Mouse (Mus musculus): ENCODE results near the gene Col4a3.
A peak's percentile ranks its signal among the peaks of the same experiment; 100 is the strongest.

Col4a3 gene

DNA sequence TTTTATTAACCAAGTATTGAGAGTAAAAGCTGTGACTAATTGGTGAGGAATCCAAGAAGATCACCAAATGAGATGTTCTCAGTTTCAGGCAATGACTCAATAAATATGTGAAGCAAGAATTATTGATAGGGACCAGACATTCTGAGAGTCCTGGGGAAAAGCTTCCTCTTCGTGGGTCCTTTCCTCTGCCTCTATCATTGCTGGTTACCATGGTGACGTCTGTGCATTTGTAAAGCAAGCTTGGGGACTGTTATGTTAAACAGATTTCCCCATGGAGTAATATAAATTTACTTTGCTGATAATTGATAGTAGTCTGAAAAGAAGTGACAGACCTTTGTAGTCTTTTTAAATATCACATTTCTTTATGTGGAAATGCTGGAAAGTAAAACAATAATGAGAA, 76.8 kb downstream of the Col4a3 start:
- DNase-seq (ENCODE audit: low read depth, low spot score) = no peak

DNA sequence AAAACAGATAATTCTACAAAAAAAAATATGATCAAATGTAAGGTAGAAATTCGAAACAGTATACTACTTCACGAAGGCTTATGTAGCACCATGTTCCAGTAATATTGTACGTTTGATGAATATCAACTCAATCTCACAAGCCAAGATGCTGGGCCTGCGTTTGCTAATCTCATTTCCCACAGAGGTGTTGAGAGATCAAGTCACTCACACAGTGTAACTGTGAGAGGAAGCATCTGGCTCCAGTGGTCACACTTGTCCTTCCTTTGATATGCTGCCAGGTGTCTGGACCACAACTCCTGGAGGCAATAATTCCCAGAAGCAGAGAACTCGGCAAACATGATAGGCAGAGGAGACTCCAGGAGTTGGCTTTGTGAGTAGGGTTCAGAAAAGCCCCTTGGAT, 99.6 kb downstream of the Col4a3 start:
- DNase-seq (ENCODE audit: low read depth, low spot score) = no peak

DNA sequence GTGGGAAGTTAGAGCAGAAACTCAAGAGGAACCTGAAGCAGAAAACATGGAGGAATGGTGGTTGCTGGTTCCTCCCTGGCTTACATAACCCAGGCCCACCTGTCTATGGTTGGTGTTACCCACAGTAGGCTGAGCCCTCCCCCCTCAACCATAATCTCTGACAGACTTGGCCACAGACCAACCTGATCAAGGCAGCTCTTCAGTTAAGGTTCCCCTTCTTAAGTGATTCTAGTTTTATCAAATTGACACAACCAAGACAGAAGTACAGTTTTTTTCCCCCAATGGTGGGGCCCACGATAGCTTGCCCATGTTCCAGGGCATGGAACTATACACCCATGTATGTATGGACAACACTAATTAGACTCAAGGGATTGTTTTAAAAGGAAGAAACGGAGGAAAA, 100.1 kb downstream of the Col4a3 start:
- DNase-seq (ENCODE audit: low read depth, low spot score) = no peak

DNA sequence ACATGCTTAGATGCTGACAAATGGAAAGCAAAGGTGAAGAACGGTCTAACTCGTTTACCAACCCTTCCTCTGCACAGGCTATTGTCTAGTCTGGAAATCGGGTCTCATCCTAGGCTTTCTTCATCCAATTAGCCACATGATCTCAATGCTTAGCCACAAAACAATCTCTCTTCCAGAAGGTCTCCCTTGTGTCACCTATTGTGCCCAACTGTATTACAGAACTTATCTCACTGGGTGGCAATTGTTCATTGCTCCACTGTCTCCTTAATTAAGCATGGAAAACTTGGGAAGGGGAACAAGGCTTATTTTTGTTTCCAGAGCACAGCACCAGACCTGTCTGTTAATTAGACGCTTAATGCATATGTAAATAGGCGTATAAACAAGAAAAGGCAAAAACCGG, 101.2 kb downstream of the Col4a3 start:
- no peak for DNase-seq (ENCODE audit: low read depth, low spot score)

DNA sequence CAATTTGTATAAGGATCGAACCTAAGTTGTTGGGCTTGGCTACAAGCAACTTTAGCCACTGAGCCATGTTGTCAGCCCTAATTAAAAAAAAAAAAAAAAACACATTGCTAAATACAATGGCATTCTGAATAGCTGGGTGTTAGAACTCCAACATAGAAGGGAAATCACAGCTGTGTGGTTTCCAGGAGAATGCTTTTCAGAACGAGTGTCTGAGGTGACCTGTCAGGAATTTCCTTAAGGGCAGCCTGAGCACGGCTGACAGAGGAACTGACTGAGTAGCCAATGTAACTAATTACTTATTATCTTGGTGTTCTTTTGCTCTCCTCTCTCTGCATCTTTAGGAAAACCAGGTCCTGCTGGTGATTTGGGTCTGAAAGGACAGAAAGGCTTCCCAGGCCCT, 109.2 kb downstream of the Col4a3 start:
- DNase-seq (ENCODE audit: low read depth, low spot score) = no peak

DNA sequence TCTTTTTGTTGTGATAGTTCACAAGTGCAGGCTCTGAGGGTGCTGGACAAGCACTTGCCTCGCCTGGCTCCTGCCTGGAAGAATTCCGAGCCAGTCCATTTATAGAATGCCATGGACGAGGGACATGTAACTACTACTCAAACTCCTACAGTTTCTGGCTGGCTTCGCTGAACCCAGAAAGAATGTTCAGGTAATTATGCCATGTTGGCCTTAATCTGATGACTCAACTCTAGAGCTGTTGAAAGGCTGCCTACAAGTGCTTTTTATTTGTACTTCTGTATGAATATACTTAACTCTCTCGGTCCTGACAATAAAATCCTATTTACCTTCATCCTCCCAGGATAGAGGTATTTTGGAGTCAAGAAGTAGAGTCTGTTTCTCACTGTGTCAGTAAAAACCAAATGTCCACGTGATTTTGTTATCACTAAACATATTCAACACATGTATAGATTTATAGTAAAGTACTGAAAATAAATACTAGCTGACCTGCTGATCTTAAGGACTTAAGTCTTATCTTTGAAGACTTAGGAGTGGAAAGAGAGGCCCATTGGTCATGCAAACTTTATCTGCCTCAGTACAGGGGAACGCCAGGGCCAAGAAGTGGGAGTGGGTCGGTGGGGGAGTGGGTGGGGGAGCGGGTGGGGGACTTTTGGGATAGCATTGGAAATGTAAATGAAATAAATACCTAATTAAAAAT, 131.2 kb downstream of the Col4a3 start:
- DNase-seq (ENCODE audit: low read depth, low spot score) = no peak

DNA sequence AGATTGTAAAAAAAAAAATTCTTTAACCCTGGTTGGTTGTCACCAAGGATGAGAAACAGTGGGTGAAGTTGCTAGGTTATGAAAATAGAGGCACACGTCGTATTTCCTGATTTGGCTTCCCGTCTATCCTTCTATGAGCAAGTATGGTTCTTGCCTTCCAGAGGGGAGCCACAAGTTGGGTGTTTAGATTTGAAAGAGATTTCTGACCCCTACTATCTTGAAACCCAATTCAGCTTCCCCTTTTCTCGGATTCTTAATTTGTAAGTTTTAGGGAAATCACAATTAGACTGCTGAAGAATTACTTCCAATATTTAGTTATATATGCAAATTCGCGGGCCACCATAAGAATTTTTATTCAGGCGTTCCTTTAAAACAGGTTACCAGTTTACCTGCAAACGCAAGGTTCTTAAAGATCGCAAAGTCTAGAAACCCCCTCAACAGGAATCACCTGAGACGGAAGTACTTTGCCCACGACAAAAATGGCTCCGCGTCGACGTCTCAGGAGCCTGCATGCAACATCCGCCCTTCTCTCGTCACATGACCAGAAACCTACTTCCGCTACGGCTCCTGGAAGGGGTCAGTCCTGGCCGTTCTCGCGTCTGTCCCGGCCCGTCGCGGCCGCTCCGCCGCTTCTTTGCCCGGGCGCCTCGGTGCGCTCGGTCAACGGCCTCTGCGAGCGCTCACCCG, 137.8 kb downstream of the Col4a3 start, which contains the start of gene Mff:
TSS of gene Mff (plus strand) at position 552 of the 687 bp plus-strand sequence.
- peak; percentile 96 for DNase-seq (ENCODE audit: low read depth, low spot score)

DNA sequence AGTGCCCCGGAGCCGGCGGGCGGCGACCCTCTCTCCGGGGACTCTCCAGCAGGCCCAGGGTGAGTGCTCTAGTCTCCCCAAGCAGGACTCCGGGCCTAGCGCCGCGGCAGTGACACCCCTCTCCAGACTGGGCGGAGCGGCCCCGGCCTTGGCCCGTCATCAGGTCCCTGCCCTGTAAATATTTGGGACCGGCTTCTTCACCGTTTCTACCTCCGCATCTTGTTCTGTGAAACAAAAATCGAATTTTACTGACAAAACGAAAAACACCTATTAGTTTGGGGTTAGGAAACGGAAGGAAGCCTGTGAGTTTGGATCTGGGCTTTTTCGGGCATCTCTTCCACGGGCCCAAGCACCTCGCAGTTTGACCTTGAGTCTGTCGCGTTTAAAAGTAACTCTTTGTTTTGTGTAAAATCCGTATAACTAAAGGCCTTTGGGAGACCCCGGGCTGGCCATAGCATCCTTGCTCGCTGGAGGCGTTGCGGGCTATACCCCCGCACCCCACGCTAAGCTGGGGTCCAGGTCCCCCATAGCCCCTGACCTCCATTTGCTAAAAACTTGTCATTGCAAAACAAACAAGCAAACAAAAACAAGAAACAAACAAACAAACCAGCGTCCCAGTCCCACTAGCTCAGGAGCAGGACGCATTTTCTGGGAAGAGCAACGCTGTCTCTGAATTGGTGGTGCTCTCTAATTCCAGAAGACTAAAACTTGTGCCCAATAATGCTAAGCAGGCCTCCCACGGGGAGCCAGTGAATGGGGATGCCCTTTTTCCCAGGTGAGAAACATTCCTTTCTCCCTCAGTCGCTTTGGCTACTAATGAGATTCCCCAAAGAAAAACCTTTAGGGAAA, 138.5 kb downstream of the Col4a3 start:
- peak; percentile 36 for DNase-seq (ENCODE audit: low read depth, low spot score)

DNA sequence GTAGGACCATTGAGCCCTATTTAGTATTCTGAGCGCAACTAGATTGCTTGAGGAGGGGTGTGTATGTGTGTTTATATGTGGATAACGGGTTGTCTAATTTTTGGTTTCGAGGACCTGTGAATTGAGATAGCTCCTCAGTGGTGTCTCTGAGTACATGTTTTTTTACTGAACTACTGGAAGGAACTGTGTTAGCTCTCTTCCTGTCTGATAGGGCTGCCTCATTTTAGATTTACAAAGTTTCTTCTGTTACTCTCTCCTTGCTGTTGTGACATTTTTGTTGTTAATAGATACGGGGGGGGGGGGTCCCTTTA, 139.1 kb downstream of the Col4a3 start:
- no peak for DNase-seq (ENCODE audit: low read depth, low spot score)

DNA sequence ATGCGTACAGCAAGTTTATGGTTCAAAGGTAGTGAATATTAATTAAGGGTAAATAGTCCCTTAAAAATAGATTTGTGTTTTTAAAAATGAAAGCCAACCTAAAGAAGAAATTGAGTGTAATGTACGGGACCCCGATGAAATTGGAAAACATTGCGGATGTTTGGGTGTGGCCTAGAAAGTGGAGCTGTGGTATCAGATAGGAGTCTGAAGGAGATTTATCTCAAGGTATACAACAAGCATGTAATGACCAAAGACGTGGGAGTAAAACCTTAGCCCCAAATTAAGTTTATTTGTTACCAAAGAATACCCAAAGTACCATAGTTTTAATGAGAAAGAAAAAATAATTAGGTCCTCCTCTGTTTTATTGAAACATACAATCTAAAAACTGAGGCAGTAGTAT, 139.8 kb downstream of the Col4a3 start:
- DNase-seq (ENCODE audit: low read depth, low spot score) = no peak

DNA sequence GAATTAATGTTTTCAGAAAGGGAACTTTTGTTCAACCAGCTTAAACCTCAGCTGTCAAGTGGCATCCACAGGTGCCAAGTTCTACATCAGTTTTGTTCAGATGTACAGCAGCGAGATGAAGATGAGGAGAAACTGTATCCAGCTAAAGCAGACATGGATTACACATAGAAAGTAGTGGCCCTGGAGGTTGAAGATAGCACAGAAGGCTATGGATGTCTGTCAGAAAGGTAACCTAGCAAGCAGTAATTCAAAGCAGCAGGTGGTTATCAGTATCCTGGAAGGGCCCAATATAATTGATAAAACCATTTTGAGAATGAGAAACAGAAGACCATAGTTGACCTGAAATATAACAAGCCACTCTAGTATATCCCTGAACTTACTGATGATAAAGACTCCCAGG, 146.6 kb downstream of the Col4a3 start:
- no peak for DNase-seq (ENCODE audit: low read depth, low spot score)

DNA sequence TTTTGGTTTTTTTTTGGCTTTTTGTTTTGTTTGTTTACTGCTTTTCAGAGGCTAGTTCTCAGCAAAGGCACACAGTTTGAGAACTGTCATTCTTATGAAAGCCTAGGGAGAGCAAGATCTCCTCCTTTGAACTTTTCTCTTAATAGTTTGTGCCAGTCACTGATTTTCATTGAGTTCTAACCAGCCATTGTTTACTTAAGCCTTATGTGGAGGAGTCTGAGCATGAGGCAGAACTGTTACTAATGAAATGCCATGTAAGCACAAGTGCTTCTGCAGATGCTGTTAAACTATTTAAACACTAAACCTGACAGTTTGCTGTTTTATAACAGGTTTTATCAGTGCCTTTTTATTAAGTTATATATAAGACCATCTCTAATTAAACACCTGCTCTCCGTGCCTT, 151.3 kb downstream of the Col4a3 start:
- no peak for DNase-seq (ENCODE audit: low read depth, low spot score)

DNA sequence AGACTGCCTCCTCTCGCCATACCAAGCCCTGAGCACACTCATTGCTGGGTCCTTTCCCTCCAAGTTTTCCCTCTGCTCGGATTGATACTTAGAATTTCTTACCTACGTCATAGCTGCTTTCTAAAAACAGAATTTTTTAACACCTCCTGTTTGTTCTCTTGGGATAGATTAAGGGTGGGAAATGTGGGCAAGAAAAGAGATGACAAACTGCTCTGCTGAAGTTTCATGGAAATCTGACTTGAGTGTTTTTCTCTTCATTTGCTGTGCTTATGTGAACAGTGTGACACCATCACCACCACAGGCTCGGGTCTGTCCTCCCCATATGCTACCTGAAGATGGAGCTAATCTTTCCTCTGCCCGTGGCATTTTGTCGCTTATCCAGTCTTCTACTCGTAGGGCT, 154.8 kb downstream of the Col4a3 start:
- DNase-seq (ENCODE audit: low read depth, low spot score) = no peak

DNA sequence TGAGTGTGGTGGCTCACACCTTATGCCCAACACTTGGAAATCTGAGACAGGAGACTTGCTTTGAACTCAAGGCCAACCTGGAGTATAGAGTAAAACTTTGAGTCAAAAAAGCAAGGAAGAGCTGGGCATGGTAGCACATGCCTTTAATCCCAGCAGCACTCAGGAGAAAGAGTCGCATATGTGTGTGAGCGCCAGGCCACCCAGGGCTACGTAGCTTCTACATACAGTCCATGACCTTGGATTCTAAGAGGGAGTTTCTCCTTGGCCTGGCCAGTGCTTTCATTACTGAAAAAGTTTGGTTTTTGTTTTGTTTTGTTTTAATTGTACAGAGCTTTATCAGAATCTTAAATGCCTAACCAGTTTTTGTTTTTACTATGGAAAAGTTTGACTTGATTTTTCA, 157.2 kb downstream of the Col4a3 start:
- peak; percentile 12 for DNase-seq (ENCODE audit: low read depth, low spot score)

DNA sequence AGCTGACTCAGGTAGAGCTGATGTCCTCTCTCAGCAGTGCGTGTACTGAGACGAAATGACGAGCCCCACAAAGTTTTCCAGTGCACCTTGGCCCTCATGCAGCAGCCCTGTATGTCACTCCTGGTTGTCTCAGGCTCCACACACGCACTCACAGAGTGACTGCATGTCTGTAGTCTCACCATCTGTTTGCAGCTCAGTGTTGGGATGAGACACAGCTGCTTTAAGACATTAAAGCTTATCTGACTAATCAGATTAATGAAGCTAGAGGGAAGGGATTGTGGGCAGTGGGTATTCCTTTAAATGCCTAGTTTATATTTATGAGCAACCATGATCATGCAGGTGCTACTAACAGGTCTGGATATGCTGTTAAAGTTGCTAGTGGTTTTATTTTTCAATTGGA, 159.7 kb downstream of the Col4a3 start:
- no peak for DNase-seq (ENCODE audit: low read depth, low spot score)

DNA sequence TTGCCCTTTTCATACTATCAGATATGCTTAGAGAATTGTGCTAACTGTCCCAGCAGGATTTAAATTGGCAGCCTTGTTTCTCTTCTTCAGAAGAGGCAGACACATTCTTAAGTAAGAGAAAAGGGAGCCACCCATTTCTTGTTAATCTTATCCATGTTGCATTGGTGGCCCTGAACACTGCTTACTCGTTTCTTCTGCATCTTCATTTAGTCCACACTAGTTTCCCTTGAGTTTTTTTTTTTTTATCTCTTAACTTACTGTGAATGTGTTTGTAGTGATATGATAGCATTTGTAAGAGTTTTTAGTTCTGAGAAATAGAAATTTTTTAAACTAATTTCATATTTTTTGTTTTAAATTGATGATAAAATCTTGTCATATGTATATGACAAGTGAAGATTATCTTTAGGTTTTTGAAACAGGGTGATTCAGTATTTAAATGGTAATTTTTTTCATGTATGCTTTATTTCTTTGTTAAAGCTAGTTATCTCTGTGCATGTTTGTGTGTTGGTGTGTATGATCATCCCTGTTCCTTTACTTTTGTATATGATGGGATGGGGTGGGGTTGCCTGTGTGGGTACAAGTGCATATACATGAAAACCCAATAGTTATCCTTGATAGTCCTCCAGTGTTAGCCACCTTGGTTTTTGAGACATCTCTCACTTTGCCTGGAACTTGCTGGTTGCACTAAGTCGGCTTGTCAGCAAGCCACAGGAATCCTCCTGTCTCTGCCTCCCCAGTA, 161.2 kb downstream of the Col4a3 start:
- no peak for DNase-seq (ENCODE audit: low read depth, low spot score)

DNA sequence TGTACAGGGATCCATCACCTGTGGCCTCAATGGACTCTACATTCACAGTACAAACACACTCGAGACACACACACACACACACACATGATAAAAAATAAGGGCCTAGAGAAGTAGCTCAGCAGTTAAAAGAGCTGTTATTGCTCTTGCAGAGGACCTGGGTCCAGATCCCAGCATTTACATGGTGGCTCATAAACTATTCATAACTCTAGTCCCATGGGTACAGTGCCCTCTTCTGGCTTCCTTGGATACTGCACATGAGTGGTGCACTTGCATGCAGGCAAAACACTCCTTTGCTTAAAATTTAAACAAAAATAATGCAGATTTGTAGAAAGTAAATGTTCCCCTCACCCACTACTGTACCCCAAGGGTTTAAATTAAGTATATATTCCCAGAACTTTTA, 172.8 kb downstream of the Col4a3 start:
- peak; percentile 61 for DNase-seq (ENCODE audit: low read depth, low spot score)

DNA sequence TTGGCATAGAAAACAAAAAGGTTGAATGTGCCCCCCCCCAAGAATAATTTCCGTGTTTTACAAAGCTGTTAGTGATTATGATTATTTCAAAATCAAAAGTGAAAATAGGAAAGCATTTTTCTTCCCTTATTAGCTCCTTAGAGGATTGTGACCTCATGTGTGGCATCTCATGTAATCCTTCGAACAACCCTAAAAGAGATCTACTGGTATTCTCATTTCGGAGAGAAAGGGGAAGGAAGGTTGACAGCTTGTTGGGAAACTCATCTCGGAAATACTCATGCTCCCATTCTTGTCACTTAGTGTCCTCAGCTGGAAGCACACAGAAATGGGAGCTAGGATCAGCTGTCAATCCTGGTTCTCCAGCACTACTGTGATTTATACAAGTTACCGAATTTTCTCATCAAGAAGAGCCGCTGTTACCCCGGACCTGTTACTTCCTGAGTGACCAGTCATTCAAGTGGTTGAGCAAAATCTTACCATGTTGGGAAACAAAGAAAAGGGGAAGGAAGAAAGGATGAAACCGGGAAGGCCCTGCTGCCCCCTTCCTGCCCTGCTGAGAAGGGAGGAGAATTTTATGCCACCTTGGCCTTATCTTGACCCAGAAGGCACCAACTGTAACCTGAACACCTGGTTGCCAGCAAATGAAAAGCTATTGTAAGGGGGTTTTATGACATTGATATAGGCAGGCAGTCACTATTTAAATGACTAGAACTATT, 174.9 kb downstream of the Col4a3 start:
- no peak for DNase-seq (ENCODE audit: low read depth, low spot score)

DNA sequence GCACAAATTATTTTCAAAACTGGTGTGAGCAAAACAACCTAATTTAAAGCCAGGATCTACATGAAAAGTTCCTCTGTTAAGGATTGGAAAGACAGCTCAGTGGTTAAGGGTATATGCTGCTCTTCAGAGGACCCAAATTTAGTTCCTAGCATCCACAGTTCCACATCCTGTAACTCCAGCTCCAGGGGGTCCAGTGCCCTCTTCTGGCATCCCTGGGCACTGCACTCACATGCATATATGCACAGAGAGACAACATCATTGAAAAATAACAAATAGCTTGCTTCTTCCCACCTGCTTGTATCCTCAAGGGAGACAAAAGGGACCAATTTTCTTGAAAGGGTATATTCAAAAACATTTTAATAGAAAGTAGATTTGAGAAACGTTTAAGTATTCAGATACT, 175.6 kb downstream of the Col4a3 start:
- DNase-seq (ENCODE audit: low read depth, low spot score) = peak; percentile 52

DNA sequence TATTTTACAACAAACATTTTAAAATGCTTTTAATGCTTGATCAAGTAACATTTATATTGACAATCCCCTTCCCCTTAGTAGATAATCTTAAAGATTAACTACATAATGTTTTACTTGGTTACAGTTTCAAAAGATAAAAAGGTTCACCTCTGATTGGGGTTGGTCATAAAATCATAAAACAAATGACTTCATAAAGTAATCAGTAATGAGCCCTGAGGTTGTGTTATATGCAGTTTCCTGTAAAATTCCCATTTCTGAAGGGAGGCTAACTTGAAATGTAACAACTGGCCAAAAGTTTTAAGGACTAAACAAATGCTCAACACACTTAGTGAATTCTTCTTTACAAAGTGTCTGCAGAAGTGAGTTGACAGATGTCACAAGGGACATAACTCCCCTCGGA, 179.5 kb downstream of the Col4a3 start:
- DNase-seq (ENCODE audit: low read depth, low spot score) = no peak

DNA sequence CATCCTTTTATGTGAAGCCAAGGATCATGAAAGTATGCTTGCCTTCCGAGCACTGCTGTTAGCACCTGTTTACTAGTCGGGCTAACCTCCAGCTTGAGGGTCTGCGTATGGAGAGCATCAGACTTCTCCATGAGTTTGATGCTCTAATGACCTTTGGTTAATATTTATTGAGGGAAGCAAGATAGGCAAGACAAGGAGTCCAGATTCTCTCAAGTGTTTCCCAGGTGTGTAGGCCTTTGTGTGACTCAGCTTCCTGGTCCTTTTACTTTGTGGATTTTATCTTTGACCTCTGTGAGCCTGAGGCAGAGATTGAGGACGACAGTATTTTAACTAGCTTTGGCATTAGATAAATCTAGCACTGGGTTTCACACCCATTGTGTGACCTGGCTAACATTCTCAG, 179.9 kb downstream of the Col4a3 start:
- DNase-seq (ENCODE audit: low read depth, low spot score) = no peak
